In the genomic region with DNA sequence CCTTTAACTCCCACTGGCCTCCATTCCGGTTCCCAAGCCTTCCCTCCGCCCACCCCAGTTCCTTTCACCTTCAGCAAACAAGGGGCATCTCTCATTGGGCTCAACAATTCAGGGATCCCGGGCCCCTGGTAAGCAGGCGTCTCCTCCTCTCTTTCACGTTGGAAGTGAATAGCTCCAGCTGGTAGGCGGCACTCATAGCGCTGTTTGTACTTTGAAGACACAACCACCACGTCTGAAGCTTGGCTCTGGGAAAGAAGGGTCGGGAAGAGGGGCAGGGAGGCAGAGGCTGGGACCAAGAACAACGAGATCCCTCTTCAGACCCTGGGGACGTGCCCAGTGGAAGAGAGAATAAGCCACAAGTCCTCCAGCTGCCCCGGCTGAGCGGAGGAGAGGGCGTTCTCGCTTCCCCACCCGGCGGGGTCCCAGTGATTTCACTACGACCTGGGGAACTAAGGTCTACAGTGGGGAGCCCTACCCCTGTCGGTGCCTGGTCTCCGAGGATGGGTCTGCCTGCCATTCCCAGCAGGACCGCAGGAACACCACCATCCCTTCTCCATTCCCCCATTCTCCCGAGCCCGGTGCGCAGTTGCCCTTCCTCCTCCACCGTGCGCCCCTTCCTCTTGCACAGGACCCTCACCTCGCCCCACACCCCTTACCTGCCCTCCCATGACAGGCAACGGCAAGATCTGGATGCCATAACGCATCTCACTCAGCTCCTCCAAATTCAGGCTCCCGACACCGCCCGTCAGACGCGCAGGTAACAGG, we compare ENCODE assay signal across 8 mouse cellular contexts. TPM values are rescaled to one million over a fixed set of nuclear protein-coding genes. Genes with fewer than 3 reads are reported as not detected.
A peak's percentile ranks its signal among the peaks of the same experiment; 100 is the strongest.
DNase-seq lines count a peak whose midpoint lies in the region; ATAC-seq lines count a peak whose summit lies in the region.

No protein-coding gene starts in this region.

- ATAC-seq in CD4-positive, CD25-positive, alpha-beta regulatory T cell, adult 4 months: peak; percentile 0
- ATAC-seq in hindbrain, embryonic 11.5 days (ENCODE audit: low FRiP score): peak; percentile 70; the same call in 1 of the 2 replicates
- ATAC-seq in megakaryocyte, adult 5-6 weeks (ENCODE audit: poor library complexity, severe bottlenecking): peak; percentile 9

- no peaks in the 10 kb centered on the region for H3K9me3 ChIP-seq in hindbrain, embryonic 11.5 days (ENCODE audit: control insufficient read depth, low read length)

- WGBS in hindbrain, embryonic 11.5 days: 4% methylated on average over 34 of the region's 34 CpGs

- H3K4me3 ChIP-seq in hindbrain, embryonic 11.5 days (ENCODE audit: low read depth, low read length): peak overlapping the region; percentile 88

- peak overlapping the region; percentile 81 for H3K9ac ChIP-seq in hindbrain, embryonic 11.5 days (ENCODE audit: low read depth, low read length)

- H3K4me1 ChIP-seq in hindbrain, embryonic 11.5 days (replicated peaks; ENCODE audit: control insufficient read depth, insufficient read depth, low read length): no peaks in the 10 kb centered on the region; the same call in 1 of the 2 replicates

- H3K36me3 ChIP-seq in hindbrain, embryonic 11.5 days (ENCODE audit: control insufficient read depth, insufficient read depth, low read length): peaks cover 5% of the 10 kb centered on the region

- peak; percentile 9 for DNase-seq in kidney, adult 18-20 months
- no peak for DNase-seq in kidney, postnatal 14 days
- peak; percentile 22 to 39 for DNase-seq in cerebellum, postnatal 25 days
- peak; percentile 15 for DNase-seq in hindbrain, embryonic 11.5 days (ENCODE audit: low spot score)
- no peak for DNase-seq in urinary bladder, postnatal 4 days (ENCODE audit: low spot score in 2 of 2)
- no peak for DNase-seq in spleen, adult 12 weeks (ENCODE audit: low spot score)

- H3K27me3 ChIP-seq in hindbrain, embryonic 11.5 days (ENCODE audit: control insufficient read depth, insufficient read depth, low read length): no peaks in the 10 kb centered on the region

- no peak overlapping the region for H3K27ac ChIP-seq in hindbrain, embryonic 11.5 days (ENCODE audit: low read depth, low read length)

- H3K4me2 ChIP-seq in hindbrain, embryonic 11.5 days (replicated peaks; ENCODE audit: low read depth, low read length): peak overlapping the region; percentile 87

RNA-seq across cellular contexts. Expression of a gene that starts 0.4 kb away (rescaled TPM):
- 100 to 1,000 TPM in 1 of 2 experiments, 10 to 100 TPM in 1; 78.1 to 142 TPM for polyA plus RNA-seq in CD4-positive, CD25-positive, alpha-beta regulatory T cell, adult 4 months (2017; shearing (Covaris generic))
- 40.3 and 46.6 TPM in 2 replicates for polyA plus RNA-seq in hindbrain, embryonic 11.5 days (2014; fragmentation: Nextera tagmentation; extraction: Ambion mirVana)
- 39.9 and 42.3 TPM in 2 replicates for total RNA-seq in megakaryocyte, adult 5-6 weeks (2015)
- total RNA-seq in megakaryocyte, adult 5-6 weeks (2017): 170 and 195 TPM in 2 replicates

RNA-seq across cellular contexts. Expression of a gene that starts 44.5 kb away (rescaled TPM):
- polyA plus RNA-seq in CD4-positive, CD25-positive, alpha-beta regulatory T cell, adult 4 months (2017; shearing (Covaris generic)): 100 to 1,000 TPM; 166 to 206 TPM
- polyA plus RNA-seq in hindbrain, embryonic 11.5 days (2014; fragmentation: Nextera tagmentation; extraction: Ambion mirVana): 10.4 and 12.4 TPM in 2 replicates
- total RNA-seq in megakaryocyte, adult 5-6 weeks (2015): 113 TPM in 2 replicates
- 67.7 and 75.5 TPM in 2 replicates for total RNA-seq in megakaryocyte, adult 5-6 weeks (2017)

RNA-seq across cellular contexts. Expression of a gene that starts 45.4 kb away (rescaled TPM):
- 10 to 100 TPM; 29.8 to 34.6 TPM for polyA plus RNA-seq in CD4-positive, CD25-positive, alpha-beta regulatory T cell, adult 4 months (2017; shearing (Covaris generic))
- polyA plus RNA-seq in hindbrain, embryonic 11.5 days (2014; fragmentation: Nextera tagmentation; extraction: Ambion mirVana): 0.68 and 1.2 TPM in 2 replicates
- 4.1 and 8.3 TPM in 2 replicates for total RNA-seq in megakaryocyte, adult 5-6 weeks (2015)
- total RNA-seq in megakaryocyte, adult 5-6 weeks (2017): 32.5 and 35.4 TPM in 2 replicates

RNA-seq across cellular contexts. Expression of a gene that starts 50.4 kb away (rescaled TPM):
- polyA plus RNA-seq in CD4-positive, CD25-positive, alpha-beta regulatory T cell, adult 4 months (2017; shearing (Covaris generic)): 100 to 1,000 TPM in 1 of 2 experiments, 10 to 100 TPM in 1; 87.4 to 109 TPM
- 111 and 140 TPM in 2 replicates for polyA plus RNA-seq in hindbrain, embryonic 11.5 days (2014; fragmentation: Nextera tagmentation; extraction: Ambion mirVana)
- total RNA-seq in megakaryocyte, adult 5-6 weeks (2015): 70.0 and 82.5 TPM in 2 replicates
- total RNA-seq in megakaryocyte, adult 5-6 weeks (2017): 61.6 and 62.5 TPM in 2 replicates

RNA-seq across cellular contexts. Expression of a gene that starts 57.1 kb away (rescaled TPM):
- polyA plus RNA-seq in CD4-positive, CD25-positive, alpha-beta regulatory T cell, adult 4 months (2017; shearing (Covaris generic)): 100 to 1,000 TPM; 294 to 347 TPM
- 2,639 and 2,665 TPM in 2 replicates for polyA plus RNA-seq in hindbrain, embryonic 11.5 days (2014; fragmentation: Nextera tagmentation; extraction: Ambion mirVana)
- 276 and 285 TPM in 2 replicates for total RNA-seq in megakaryocyte, adult 5-6 weeks (2015)
- 174 and 258 TPM in 2 replicates for total RNA-seq in megakaryocyte, adult 5-6 weeks (2017)

Comparison
In these comparisons a context has a peak if more than half of its experiments do, and no peak if none do; other contexts are left out.
1. DNase-seq: peak in kidney, adult 18-20 months (single experiment), cerebellum, postnatal 25 days (2 of 2) and hindbrain, embryonic 11.5 days (single experiment); none in kidney, postnatal 14 days (single experiment), urinary bladder, postnatal 4 days (0 of 2) and spleen, adult 12 weeks (single experiment).
2. ATAC-seq: peak in every context shown above with its lines; median percentile 70 in hindbrain, embryonic 11.5 days; 9 in megakaryocyte, adult 5-6 weeks; 0 in CD4-positive, CD25-positive, alpha-beta regulatory T cell, adult 4 months.
3. RNA of a gene that starts 44.5 kb away (polyA plus RNA-seq): 166 to 206 TPM in CD4-positive, CD25-positive, alpha-beta regulatory T cell, adult 4 months; 10.4 to 12.4 TPM in hindbrain, embryonic 11.5 days; every median in the first group is over 10 times any median in the second.
4. RNA of a gene that starts 45.4 kb away (polyA plus RNA-seq): 29.8 to 34.6 TPM in CD4-positive, CD25-positive, alpha-beta regulatory T cell, adult 4 months; 0.68 to 1.2 TPM in hindbrain, embryonic 11.5 days; every median in the first group is over 10 times any median in the second.